Mouse (Mus musculus): ENCODE measurements around the gene Srl.
"Not testable (repeated sequence)": the region's sequence is repeated elsewhere in the genome, so short reads cannot be mapped to it uniquely, and the experiment has no call there.

Gene Srl

DNA sequence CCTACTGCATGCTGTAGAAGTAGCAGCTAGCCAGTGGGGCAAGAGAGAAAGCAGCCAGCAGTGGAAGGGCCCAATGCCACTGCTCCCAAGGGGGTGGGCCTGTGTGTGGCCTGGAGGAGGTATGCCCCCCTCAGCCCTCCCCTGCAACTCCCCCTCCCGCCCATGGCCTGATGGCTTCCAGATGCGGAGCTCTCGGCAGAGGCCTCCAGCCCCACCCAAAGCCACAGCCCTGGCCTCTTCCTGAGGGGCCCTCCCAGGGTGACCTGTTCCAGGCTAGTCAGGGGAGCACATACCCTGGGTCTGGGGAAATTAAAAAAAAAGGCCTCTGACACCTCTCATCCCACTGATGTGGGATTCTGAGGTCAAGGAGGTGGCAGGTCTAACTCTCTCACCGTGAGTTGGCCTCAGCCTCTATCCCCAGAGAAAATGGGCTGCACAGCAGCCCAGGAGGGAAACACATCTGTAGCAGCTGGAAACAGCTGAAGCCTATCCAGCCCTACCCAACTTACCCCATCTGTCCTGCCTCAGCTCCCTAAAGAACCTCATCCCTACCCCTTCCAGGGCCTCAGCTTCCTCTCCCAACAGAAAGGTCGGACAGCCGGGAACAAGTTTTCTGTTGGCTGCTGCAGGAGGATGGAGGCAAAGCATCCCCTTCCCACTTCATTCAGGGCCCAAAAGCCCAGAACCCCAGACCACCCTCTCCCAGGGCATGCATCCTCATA lies 11.4 kb upstream of the Srl start:
- DNase-seq: no peak

DNA sequence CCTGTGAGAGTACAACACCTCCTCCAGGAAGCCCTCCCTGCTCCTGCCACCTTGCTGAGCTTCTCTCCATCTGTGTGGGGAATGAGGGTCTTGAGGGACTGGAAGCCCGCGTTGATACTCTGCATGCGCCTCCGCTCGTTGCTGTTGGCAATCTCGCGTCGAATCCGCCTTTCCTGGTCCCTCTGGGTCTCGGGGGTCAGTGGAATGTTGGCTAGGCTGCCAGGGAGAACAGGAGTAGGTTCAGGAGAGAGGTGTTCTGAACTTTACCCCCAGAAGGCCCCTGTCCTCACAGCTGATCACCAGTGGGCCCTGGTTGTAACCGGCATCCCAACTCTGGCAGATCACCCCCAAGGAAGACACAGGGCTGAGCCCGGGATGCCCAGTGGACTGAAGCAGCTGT lies 10.3 kb upstream of the Srl start:
- no peak for DNase-seq

GRCm38 (mm10) chr16:4551056-4551455 lies 9.4 kb upstream of the Srl start:
- DNase-seq: peak; percentile 59 to 73

GRCm38 (mm10) chr16:4548953-4549688 lies 7.5 kb upstream of the Srl start:
- DNase-seq: no peak

DNA sequence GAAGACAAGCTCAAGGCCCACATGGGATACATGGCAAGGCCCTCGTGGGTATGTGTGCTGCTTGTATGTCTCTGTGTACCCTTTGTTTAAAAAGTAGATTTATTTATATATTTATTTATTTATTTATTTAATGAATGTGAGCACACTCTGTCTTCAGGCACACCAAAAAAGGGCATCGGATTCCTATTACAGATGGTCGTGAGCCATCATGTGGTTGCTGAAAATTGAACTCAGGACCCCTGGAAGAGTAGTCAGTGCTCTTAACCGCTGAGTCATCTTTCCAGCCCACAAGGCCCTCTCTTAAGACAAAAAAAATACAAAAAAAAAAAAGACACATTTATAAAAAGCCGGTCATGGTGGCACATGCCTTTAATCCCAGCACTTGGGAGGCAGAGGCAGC lies 6.0 kb upstream of the Srl start:
- no peak for DNase-seq

- no peak for DNase-seq
Measured at GRCm38 (mm10) chr16:4546838-4547237, 5.2 kb upstream of the Srl start.

GRCm38 (mm10) chr16:4544845-4545244 lies 3.2 kb upstream of the Srl start:
- DNase-seq: no peak

- no peak for DNase-seq
Measured at GRCm38 (mm10) chr16:4543266-4543665, 1.6 kb upstream of the Srl start.

DNA sequence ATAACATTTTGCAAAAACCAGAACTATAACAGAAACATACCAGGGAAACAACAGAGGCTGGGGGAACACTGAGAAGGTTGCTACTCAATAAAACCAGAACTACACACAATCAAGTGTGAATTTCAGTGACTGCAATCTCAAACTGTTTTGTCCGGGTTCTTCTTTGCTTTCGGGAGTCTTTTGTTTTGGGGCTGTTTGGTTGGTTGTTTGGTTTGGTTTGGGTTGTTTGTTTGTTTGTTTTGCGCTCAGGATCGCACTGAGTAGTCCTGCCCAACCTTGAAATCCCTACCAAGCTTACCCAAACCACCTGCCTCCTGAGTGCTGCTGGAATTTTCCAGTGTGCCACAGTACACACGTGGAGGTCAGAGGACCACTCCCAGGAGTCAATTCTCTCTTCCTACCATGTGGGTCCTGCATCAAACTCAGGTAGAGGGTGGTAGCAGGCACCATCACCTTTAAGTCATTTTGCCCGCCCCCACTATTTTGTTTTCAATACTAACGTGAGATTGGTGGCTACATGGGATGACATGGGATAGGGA lies 689 bp upstream of the Srl start:
- no peak for DNase-seq

- DNase-seq: no peak
Measured at GRCm38 (mm10) chr16:4541033-4541432, 583 bp downstream of the Srl start.

GRCm38 (mm10) chr16:4540064-4540775 lies 1.4 kb downstream of the Srl start:
- DNase-seq: no peak

GRCm38 (mm10) chr16:4539521-4539920 lies 2.1 kb downstream of the Srl start:
- no peak for DNase-seq

DNA sequence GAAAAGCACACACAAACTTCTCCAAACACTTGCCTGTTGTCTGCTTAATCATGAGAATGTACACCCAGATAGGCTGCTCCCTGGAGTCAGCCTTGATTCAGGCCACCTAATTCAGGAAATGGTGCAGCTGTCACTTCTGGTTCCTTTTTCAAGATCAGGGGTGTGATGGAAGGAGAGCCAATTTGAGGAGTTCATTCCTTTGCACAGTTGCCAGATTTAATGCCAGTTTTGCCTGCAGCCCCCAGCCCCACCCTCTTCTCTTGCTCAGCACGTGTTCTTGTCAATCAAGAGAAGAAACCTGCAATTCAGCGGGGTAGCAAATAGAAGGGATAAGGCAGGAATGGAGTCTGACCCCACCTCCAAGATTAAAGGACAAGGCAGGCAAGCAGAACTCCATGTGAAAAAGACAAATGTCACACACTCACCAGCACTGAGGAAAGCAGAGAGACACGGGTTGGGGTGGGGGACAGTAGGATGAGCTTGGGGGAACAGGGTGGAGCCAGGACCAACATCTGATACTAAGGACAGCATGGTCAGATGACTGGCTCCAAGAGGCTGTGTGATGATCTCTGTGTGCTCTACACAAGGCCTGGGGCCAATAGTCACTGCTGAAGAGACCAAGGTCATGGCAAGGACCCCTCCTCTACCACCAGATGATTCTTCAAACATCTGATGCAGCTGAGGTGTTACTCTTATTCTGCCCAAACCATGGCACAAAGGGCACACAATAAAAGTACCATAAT lies 3.8 kb downstream of the Srl start:
- no peak for DNase-seq

GRCm38 (mm10) chr16:4527373-4527772 lies 14.2 kb downstream of the Srl start:
- not testable (repeated sequence) for DNase-seq

DNA sequence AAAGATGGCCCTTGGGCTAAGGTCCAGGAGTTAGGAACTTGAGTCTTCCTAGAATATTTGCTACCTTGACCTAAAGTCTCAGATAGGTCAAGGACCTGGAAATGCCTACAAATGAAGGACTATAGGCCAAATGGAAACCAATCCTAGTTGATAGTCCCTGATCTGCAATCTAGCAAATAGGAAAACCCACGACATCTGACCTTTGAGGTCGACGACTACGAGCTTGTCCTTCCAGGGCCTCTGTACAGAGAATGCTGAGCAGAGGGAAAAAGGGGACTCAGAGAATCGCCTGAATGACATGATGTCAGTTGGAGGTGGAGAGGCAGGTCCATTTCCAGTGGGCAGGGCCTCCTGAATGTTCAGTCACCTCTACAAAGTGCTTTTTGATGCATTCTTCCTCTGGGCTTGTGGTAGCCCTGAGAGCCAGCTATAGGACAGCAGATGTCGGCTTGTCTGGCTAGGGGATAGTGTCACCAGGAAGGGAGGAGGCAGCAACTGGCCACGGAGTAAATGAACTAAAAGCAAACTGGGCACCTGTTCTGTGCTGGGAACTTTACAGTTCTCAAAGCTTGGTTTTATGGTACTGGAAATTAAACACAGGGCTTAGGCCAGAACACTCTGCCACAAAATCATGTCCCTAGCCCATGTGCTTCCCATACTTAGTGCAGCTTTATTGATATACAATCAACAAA lies 18.2 kb downstream of the Srl start:
- DNase-seq: no peak

- no peak for DNase-seq
Measured at GRCm38 (mm10) chr16:4522879-4523278, 18.7 kb downstream of the Srl start.

DNA sequence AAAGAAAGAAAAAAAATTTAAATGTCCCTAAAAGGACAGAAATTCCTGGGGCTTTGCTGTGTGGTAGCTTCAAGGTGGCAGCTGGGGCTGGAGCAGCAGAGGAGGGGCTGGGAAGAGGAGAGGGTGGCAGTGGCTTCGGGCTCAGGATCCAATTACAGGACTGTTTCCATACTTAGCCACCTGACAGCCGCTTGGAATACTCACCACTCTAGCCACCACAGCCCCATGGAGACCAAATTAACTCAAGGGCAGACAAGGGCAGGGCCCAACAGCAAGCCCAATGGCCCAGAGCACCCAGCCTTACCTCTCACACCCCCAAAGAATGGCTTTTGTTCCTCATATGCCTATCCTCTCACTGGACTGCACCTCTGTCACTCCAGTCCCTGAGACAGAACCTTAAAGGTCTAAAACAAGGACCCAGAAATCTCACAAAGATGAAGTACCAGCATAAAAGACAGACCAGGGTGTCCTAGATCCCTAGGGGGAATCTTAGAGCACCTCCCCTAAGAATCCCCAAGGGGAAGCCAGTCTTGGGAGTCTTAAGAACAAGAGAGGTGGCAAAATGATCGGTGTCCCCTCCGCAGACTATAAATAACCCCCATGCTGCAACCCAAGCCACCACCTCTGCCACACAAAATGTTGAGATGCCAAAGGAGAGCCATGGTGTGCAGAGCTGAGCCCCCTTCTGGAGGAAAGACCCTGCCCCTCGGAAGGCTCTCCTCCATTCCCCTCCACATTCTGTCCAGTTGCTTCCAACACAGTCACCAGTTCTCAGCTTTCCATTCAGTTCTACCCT lies 19.7 kb downstream of the Srl start:
- DNase-seq: no peak

GRCm38 (mm10) chr16:4521074-4521667 lies 20.4 kb downstream of the Srl start:
- DNase-seq: no peak

DNA sequence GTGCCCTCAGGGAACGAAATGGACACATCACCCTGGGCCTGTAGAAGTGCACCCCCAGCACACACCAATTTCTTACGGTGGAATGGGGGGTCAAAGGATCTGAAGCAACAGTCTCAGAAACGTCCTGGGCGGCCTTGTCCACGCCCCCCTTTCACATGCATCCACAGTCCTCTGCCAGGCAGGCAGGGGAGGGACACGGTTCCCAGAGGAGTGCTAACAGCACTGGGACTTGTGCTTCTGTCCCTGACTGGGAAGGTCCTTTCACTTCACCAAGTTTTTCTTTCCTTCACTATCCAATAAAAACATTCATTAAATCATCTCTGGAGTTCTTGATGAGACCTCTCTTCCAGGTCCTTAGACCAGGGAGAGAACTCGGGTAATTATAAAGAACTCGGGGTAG lies 20.9 kb downstream of the Srl start:
- no peak for DNase-seq

GRCm38 (mm10) chr16:4519825-4520224 lies 21.8 kb downstream of the Srl start:
- DNase-seq: no peak

- DNase-seq: peak; percentile 48 to 52
Measured at GRCm38 (mm10) chr16:4519157-4519556, 22.5 kb downstream of the Srl start.
